Mouse (Mus musculus) adrenal gland, adult 8-10 months (tissue): ENCODE measurements at regions not wholly inside any gene's neighbourhood (a gene's known extent, or its start where the extent isn't known, plus 50 kb on each side); places are given as distances from the start of the nearest gene placed in this dataset.

ENCODE experiments used
- DNase-seq: peaks from one replicate; pipeline ENCODE4 v3.0.0; 2022

DNA sequence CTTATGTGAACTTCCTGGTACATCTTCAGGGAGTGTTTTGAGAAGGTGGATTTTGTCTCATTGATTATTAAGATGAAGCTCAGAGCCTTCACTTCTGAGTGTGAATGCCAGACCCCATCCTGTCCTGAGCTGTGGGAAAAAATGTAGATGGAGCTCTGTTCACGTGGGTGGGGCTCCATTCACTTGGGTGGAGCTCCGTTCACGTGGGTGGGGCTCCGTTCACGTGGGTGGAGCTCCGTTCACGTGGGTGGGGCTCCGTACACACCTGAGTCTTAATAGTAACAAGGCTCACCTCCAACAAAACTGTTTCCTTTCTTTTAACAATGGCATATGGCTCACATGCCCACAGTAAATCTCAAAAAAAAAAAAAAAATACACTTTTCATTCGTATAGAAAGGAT lies 94.1 kb upstream of the Sox5 start:
- DNase-seq, result no peak

DNA sequence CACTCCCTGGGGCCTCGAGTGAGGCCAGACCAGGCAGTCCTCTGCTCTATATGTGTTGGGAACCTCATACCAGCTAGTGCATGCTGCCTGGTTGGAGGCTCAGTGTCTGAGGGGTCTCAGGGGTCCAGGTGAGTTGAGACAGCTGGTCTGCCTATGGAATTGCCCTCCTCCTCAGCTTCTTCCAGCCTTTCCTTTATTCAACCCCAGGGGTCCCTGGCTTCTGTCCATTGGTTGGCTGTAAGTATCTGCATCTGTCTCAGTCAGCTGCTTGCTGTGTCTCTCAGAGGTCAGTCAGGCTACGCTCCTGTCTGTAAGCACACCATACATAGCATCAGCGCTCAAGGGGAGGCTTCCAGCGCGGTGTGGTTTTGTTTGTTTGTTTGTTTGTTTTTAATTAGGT lies 92.5 kb upstream of the Sox5 start:
- no peak for DNase-seq

DNA sequence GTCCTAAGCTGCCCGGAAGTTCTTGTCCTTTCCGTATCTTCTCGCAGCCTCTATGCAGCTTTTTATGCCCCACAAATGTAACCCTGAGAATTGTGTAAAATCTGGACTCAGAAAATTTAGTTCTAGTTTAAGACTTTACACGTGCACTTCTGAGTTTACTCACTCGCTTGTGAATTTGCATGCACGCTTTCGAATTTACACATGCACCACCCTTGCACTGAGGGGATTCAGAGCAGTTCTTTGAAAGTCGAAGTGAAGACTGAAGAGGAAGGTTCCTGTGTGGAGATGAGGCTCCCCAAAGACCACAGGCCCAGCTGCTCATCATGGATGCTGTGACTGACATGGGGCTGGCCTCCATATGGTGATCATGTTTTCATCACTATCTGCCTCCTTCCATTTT lies 89.2 kb upstream of the Sox5 start:
- DNase-seq, result no peak

- DNase-seq, result no peak
Observed at GRCm38 (mm10) chr6:144867333-144867732, 85.6 kb upstream of the Sox5 start.

DNA sequence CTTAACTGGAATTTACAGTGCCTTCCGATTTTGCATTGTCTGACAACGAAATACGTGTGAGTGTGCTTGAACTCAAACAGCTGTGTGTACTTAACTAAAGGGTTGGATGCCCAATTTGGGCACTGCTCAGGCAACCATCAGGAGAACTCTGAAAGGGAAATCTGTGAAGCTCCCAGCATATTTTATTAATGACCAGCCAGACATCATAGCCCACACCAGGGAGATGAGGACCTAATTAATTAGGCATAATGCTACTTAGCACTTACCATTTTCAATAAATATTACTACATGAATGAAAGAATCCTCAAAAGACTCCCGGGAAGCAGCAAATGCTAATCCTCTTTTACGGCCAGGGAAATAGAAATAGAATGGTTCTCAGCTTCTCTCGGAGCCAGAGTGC lies 82.2 kb upstream of the Sox5 start:
- DNase-seq, result no peak

GRCm38 (mm10) chr6:144863430-144863994 lies 81.7 kb upstream of the Sox5 start:
- DNase-seq, result no peak

DNA sequence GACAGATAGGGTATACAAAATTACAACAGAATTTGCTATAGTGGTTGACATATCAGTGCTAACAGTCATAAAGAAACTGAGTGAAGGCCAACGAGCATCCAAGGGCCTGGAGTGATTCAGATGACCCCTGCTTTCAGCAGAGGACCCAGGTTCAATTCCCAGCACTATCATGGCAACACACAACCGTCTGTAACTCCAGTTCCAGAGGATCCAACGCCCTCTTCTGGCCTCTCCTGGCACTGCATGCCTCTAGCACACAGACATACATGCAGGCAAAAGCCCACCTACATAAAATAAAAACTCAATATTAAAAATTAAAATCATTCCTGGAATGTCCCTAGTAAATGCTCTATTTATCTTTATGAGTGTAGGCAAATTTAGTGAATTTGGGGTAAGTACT lies 59.7 kb upstream of the Sox5 start:
- no peak for DNase-seq

DNA sequence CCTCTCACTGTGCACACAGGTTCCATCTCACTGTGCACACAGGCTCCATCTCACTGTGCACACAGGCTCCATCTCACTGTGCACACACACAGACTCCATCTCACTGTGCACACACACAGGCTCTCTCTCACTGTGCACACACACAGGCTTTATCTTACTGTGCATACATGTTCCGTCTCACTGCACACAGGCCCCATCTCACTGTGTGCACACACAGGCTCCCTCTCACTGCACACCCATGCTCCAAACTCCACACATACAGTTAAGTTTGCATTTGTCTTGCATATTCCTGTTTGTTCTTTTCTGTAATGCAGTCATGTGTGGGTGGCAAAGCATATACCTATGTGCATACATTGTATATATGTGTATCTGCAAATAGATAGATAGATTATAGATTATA lies 57.6 kb upstream of the Sox5 start:
- no peak for DNase-seq

GRCm38 (mm10) chr6:144834323-144835183 lies 52.8 kb upstream of the Sox5 start:
- DNase-seq, result peak; percentile 15
